Mouse (Mus musculus) Muller cell, postnatal 12 days (primary cell): ENCODE data around the gene Coro1c.

ENCODE experiments used
- DNase-seq: peaks from one replicate; pipeline ENCODE4 v3.0.0-alpha.2; 2015; ENCODE audit errors: inconsistent ontology term

Coro1c gene

GRCm38 (mm10) chr5:113908592-113909441 is at the start of gene Coro1c:
Gene Coro1c, minus strand, starts transcription at chr5:113908758.
- peak; percentile 99 for DNase-seq

DNA sequence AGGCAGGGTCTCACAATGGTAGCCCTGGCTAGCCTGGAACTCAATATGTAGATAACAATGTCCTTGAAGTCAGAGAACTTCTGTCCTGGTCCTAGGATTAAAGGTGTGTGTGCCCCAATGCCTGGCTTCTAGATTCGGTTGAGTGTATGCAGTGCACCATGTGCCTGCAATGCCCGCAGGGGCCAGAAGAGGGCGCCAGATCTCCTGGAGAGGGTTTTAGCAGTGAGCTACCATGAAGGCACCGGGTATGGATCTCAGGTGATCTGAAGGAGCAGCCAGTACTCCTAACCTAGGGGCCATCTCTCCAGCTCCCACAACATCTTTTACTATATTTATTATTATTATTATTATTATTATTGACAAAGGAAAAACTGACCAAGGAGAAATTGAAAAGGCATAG is 48.0 kb upstream of the Coro1c start:
- peak; percentile 77 for DNase-seq

DNA sequence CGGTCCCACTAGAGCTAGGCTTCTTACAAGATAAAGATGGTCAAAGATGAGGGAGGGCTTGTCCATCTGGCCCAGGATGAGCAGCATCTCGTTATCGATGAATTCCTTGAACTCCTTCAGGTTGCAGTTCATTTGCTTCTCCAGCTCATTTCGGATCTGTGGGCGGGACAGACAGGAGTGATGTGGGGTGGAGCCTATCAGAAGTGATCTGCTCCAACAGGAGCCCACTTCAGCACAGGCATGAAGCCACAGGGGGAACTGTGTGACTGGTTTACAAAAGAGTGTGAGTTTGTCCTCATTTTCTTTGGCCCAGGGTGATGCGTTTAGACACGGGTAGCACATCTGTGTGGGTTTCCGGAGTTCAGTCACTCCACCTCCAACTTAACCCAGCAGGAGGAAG is 47.1 kb upstream of the Coro1c start:
- DNase-seq, result no peak

- no peak for DNase-seq
Observed at GRCm38 (mm10) chr5:113955281-113955680, 46.7 kb upstream of the Coro1c start.

DNA sequence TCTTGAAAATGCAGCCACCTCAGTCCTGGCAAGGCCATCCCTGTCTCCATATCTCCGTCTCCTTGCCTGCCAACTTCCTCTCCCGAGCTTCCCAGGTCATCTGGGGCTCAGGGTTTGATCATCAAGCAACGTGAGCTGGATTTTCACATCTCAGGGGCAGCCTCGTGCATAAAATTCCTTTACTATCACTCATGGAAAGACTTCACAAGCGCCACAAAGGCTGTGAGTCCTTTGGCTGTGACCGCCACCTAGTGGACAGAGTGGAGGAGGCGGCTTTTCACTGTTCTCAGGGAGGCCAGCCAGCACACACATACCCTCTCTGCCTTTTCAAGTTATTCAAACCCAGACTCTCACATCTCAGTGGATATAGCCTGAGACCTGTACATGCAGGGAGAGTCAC is 45.9 kb upstream of the Coro1c start:
- peak; percentile 85 for DNase-seq

- no peak for DNase-seq
Observed at GRCm38 (mm10) chr5:113952519-113952918, 44.0 kb upstream of the Coro1c start.

DNA sequence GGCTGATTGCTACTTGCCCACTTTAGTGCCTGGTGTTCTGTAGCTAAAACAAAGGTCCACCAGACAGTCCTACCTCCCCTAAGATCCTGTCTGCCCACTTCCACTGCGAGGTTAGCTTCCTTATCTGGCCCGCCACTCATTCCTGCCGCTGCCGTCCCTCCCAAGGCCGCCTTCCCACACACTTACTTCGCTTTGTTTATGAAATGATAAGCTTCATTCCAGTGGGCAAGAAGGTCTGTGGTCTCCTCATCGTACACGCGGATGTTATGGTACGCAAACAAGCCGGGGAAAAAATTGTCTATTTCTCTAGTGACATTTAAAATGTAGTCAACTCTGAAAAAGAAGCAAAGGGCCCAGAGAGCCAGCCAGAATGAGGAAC is 43.1 kb upstream of the Coro1c start:
- DNase-seq, result no peak

- DNase-seq, result no peak
Observed at GRCm38 (mm10) chr5:113950786-113951692, 42.5 kb upstream of the Coro1c start.

DNA sequence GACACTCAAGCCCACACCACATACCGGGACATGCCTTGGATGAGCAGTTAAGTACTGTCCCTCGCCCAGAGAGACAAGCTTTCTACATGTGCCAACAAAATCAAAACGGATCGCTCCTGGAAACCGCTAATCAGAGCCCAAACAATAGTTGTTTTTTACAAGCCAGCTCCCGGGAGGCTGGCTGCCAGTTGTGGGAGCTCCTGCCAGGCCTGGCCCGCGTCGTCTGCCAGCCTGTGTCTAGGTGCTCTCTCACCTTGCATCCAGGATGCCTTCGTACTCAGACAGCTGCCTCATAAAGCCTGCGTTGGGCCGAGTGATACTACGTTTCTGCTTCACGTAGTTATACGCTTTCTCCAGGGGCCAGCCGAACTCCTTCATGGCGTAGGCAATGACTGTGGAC is 41.6 kb upstream of the Coro1c start:
- peak; percentile 38 for DNase-seq

- no peak for DNase-seq
Observed at GRCm38 (mm10) chr5:113947280-113947679, 38.7 kb upstream of the Coro1c start.

DNA sequence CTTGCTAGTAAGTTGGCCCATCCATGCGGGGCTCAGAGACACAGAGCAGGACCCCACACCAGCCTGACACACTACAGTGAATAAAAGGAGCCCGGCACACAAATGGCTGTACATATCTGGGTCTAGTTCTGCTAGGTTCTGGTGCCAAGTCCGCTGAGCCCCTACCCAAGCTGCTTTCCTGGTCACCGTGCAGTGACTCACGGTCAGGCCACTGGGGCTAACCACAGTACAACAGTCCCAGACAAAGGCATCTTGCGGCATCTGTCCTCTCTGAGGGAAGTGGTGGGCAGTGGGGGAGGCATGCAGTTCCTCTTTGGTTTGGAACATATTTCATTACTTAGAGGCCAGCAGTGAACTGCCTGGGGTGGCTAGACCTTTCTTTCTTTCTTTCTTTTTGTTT is 36.6 kb upstream of the Coro1c start:
- peak; percentile 79 for DNase-seq

- no peak for DNase-seq
Observed at GRCm38 (mm10) chr5:113943328-113943727, 34.8 kb upstream of the Coro1c start.

- DNase-seq, result no peak
Observed at GRCm38 (mm10) chr5:113942580-113942979, 34.0 kb upstream of the Coro1c start.

- DNase-seq, result no peak
Observed at GRCm38 (mm10) chr5:113939263-113939900, 30.8 kb upstream of the Coro1c start.

GRCm38 (mm10) chr5:113937650-113938049 is 29.1 kb upstream of the Coro1c start:
- no peak for DNase-seq

GRCm38 (mm10) chr5:113933889-113934288 is 25.3 kb upstream of the Coro1c start:
- DNase-seq, result no peak

- DNase-seq, result no peak
Observed at GRCm38 (mm10) chr5:113933480-113933879, 24.9 kb upstream of the Coro1c start.

- DNase-seq, result no peak
Observed at GRCm38 (mm10) chr5:113932310-113932709, 23.8 kb upstream of the Coro1c start.

- peak; percentile 40 for DNase-seq
Observed at GRCm38 (mm10) chr5:113930648-113931609, 22.4 kb upstream of the Coro1c start.

- DNase-seq, result no peak
Observed at GRCm38 (mm10) chr5:113929950-113930647, 21.5 kb upstream of the Coro1c start.
